In genomic region chr4:95390549-95390948, GRCm38 (mm10) we compare ENCODE assay signal across 25 mouse cellular contexts.
DNase-seq lines count a peak whose midpoint lies in the region; ATAC-seq and TF ChIP-seq lines count a peak whose summit lies in the region.
"Had no signal": no experiment of that assay in that cellular context is flagged by ENCODE, and none has a peak within 500 bp of the region (broad histone marks: within the 10 kb centered on the region; RNA-seq: fewer than 3 reads in every experiment).

No protein-coding gene starts in this region.

- H3K27ac ChIP-seq in lung, embryonic 14.5 days (ENCODE audit: low read depth), result peak overlapping the region; percentile 26; the same call in 1 of the 2 replicates
- H3K27ac ChIP-seq in lung, postnatal 0 days (ENCODE audit: low read length), result no peak overlapping the region
- peak overlapping the region; percentile 88 for H3K27ac ChIP-seq in embryonic fibroblast, embryonic 13.5 days (ENCODE audit: insufficient read depth, low read length)
- H3K27ac ChIP-seq: forebrain, embryonic 10.5 days; heart, embryonic 15.5 days; hindbrain, embryonic 13.5 days; hindbrain, postnatal 0 days had no signal

- TF ChIP-seq CTCF in lung, embryonic 14.5 days (IDR thresholded peaks at IDR 0.05; ENCODE audit: low read depth), result no peak
- TF ChIP-seq CTCF in lung, postnatal 0 days (IDR thresholded peaks at IDR 0.05), result no peak
- no peak for TF ChIP-seq CTCF in embryonic fibroblast, embryonic 13.5 days (IDR thresholded peaks at IDR 0.05; ENCODE audit: borderline replicate concordance, insufficient read depth, low read length)

- H3K36me3 ChIP-seq in lung, embryonic 14.5 days (ENCODE audit: insufficient read depth), result no peaks in the 10 kb centered on the region
- H3K36me3 ChIP-seq in lung, postnatal 0 days (ENCODE audit: insufficient read depth, low read length), result no peaks in the 10 kb centered on the region
- H3K36me3 ChIP-seq: embryonic facial prominence, embryonic 10.5 days; forebrain, embryonic 10.5 days; G1E; heart, embryonic 15.5 days; hindbrain, embryonic 13.5 days had no signal

- no peak for TF ChIP-seq EP300 in lung, postnatal 0 days (IDR thresholded peaks at IDR 0.05)

- H3K27me3 ChIP-seq in lung, embryonic 14.5 days (ENCODE audit: insufficient read depth, low read length), result no peaks in the 10 kb centered on the region
- H3K27me3 ChIP-seq in lung, postnatal 0 days (replicated peaks; ENCODE audit: insufficient read depth, low read length), result no peaks in the 10 kb centered on the region
- H3K27me3 ChIP-seq: heart, embryonic 15.5 days; hindbrain, embryonic 13.5 days had no signal

- H3K4me1 ChIP-seq in lung, embryonic 14.5 days (ENCODE audit: insufficient read depth), result peaks cover 24% of the 10 kb centered on the region
- peaks cover 13% of the 10 kb centered on the region; the same call in 1 of the 2 replicates for H3K4me1 ChIP-seq in lung, postnatal 0 days (ENCODE audit: insufficient read depth, low read depth, low read length)
- peaks cover 8% of the 10 kb centered on the region; the same call in 1 of the 2 replicates for H3K4me1 ChIP-seq in embryonic fibroblast, embryonic 13.5 days (ENCODE audit: control insufficient read depth, insufficient read depth, low read length)
- H3K4me1 ChIP-seq: hindbrain, embryonic 13.5 days had no signal

- DNase-seq in adrenal gland, adult (ENCODE audit: inconsistent age in 2 of 2, low spot score in 1 of 2), result peak; percentile 22 to 84
- DNase-seq in adrenal gland, postnatal 25 days, result no peak
- DNase-seq in lung, embryonic 14.5 days, result no peak
- no peak for DNase-seq in lung, postnatal 0 days (ENCODE audit: low spot score)
- DNase-seq: B cell, adult 2 months; cerebellum, adult 11 months; cerebellum, adult 8-10 months; cerebellum, postnatal 14 days; gastrocnemius, adult 2 months; gastrocnemius, postnatal 25 days; heart, adult 18-20 months; heart, postnatal 14 days had no signal

- H3K9ac ChIP-seq in lung, embryonic 14.5 days, result no peak overlapping the region
- H3K9ac ChIP-seq in lung, postnatal 0 days (replicated peaks; ENCODE audit: low read depth), result no peak overlapping the region
- H3K9ac ChIP-seq: heart, embryonic 15.5 days; hindbrain, embryonic 13.5 days had no signal

- no peak overlapping the region for H3K4me2 ChIP-seq in lung, embryonic 14.5 days
- H3K4me2 ChIP-seq in lung, postnatal 0 days (replicated peaks; ENCODE audit: low read depth, low read length), result no peak overlapping the region
- H3K4me2 ChIP-seq: heart, embryonic 11.5 days; heart, embryonic 15.5 days; hindbrain, embryonic 13.5 days had no signal

- H3K9me3 ChIP-seq in lung, embryonic 14.5 days (ENCODE audit: low read depth, low read length), result no peaks in the 10 kb centered on the region
- H3K9me3 ChIP-seq in lung, postnatal 0 days (ENCODE audit: low read length), result no peaks in the 10 kb centered on the region
- H3K9me3 ChIP-seq: embryonic facial prominence, embryonic 10.5 days; forebrain, embryonic 10.5 days; G1E; heart, embryonic 15.5 days; hindbrain, embryonic 13.5 days had no signal

- ATAC-seq in lung, embryonic 14.5 days (ENCODE audit: insufficient read depth), result no peak
- ATAC-seq in lung, postnatal 0 days, result no peak
- ATAC-seq in monocyte, adult 5-6 weeks (replicated peaks; ENCODE audit: insufficient number of reproducible peaks, low FRiP score, low TSS enrichment, poor library complexity, severe bottlenecking), result 0 out of 2 replicates have a peak, but pooled peaks have one; percentile 22
- ATAC-seq in inflammation-experienced regulatory T-cells, adult 6 months, result no peak
- ATAC-seq: CD4-positive, CD25-positive, alpha-beta regulatory T cell, adult 4 months; forebrain, embryonic 14.5 days; hindbrain, postnatal 0 days had no signal

- H3K4me3 ChIP-seq in lung, embryonic 14.5 days (ENCODE audit: low read depth, low read length), result no peak overlapping the region
- H3K4me3 ChIP-seq in lung, postnatal 0 days (ENCODE audit: low read depth, low read length), result no peak overlapping the region
- no peak overlapping the region for H3K4me3 ChIP-seq in embryonic fibroblast, embryonic 13.5 days (ENCODE audit: insufficient read depth, low read length)
- H3K4me3 ChIP-seq: embryonic facial prominence, embryonic 10.5 days; erythroblast, embryonic 14.5 days; forebrain, embryonic 10.5 days; gastrocnemius, adult 2 months; heart, embryonic 15.5 days; hindbrain, embryonic 13.5 days had no signal

- TF ChIP-seq POLR2A in embryonic fibroblast, embryonic 13.5 days (IDR thresholded peaks at IDR 0.05; ENCODE audit: low read depth, low read length), result no peak

Comparison
In these comparisons a context has a peak if more than half of its experiments do, and no peak if none do; other contexts are left out.
1. DNase-seq: peak in adrenal gland, adult (2 of 2); none in adrenal gland, postnatal 25 days (single experiment), lung, embryonic 14.5 days (single experiment) and lung, postnatal 0 days (single experiment).